Mouse (Mus musculus) midbrain, embryonic 12.5 days (tissue): ENCODE measurements around the gene Olfr906. TPM values are rescaled to one million over a fixed set of nuclear protein-coding genes. Genes with fewer than 3 reads are reported as not detected.

Experiments used
- ATAC-seq: fragments of 200-750 bp; cut with Nextera tagmentation; 2 replicates; pipeline ENCODE4 v1.8.0; 2017; ENCODE audit warnings: low read depth, moderate TSS enrichment, moderate library complexity; ENCODE audit not compliant: low FRiP score
- H3K27ac ChIP-seq: fragments of 300-500 bp; sonication (generic); replicated peaks from 2 replicates; pipeline ENCODE4 v1.5.1; 2016; ENCODE audit warnings: mild to moderate bottlenecking
- H3K27me3 ChIP-seq: fragments of 300-500 bp; sonication (generic); 2 replicates; pipeline ENCODE4 v1.6.1; 2016; ENCODE audit warnings: mild to moderate bottlenecking
- H3K36me3 ChIP-seq: fragments of 300-500 bp; sonication (generic); 2 replicates; pipeline ENCODE4 v1.6.1; 2016
- H3K4me1 ChIP-seq: fragments of 300-500 bp; sonication (generic); 2 replicates; pipeline ENCODE4 v1.6.1; 2016
- H3K4me2 ChIP-seq: fragments of 300-500 bp; sonication (generic); replicated peaks from 2 replicates; pipeline ENCODE4 v1.6.1; 2016; ENCODE audit warnings: mild to moderate bottlenecking, moderate library complexity
- H3K4me3 ChIP-seq: fragments of 300-500 bp; sonication (generic); 2 replicates; pipeline ENCODE4 v1.5.1; 2016; ENCODE audit warnings: mild to moderate bottlenecking
- H3K9ac ChIP-seq: fragments of 300-500 bp; sonication (generic); replicated peaks from 2 replicates; pipeline ENCODE4 v1.6.1; 2016; ENCODE audit warnings: mild to moderate bottlenecking, moderate library complexity
- H3K9me3 ChIP-seq: fragments of 300-500 bp; sonication (generic); 2 replicates; pipeline ENCODE4 v1.6.1; 2016; ENCODE audit warnings: mild to moderate bottlenecking
- WGBS: fragments of 180-500 bp; shearing (Covaris S2); methylation state at CpG from one replicate; pipeline ENCODE4 v1.1.7; 2016; 5-methylcytosine and 5-hydroxymethylcytosine counted together
- polyA plus RNA-seq: library from polyadenylated mRNA; unstranded; fragments of >200 nt; fragmentation: Nextera tagmentation; extraction: Ambion mirVana; gene quantifications from 2 replicates; pipeline ENCODE4 v1.2.1, GENCODE M21; 2016

Gene Olfr906
- polyA plus RNA-seq = not detected in 2 replicates

DNA sequence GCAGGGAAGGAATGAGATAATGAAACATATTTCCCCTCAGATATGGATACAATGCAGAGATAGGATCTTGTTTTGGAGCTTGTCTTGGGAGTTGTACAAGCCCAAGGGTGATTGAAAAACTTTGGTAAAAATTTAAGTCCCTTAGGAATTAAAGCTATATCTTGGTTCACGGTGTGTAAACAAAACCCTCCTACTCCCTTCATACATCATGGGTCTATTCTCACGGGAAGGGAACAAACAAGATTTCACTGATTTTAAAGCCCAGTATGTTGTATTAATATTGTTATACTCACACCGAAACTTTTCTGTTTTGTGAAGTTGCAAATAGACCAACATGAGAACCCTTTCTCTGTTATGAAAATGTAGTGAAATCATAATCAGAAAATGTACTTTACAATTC, at the start of gene Olfr906:
Gene Olfr906, plus strand, starts transcription at position 301 of the 400 bp plus-strand sequence.
- no peak for ATAC-seq
- H3K36me3 ChIP-seq = no peaks in the 10 kb centered on the region
- H3K9ac ChIP-seq = no peak within 1 kb of the TSS
- no peak within 1 kb of the TSS for H3K4me3 ChIP-seq
- no peaks in the 10 kb centered on the region for H3K4me1 ChIP-seq
- H3K27ac ChIP-seq = no peak within 1 kb of the TSS
- H3K4me2 ChIP-seq = no peak within 1 kb of the TSS
- 85% methylated on average over 3 of the region's 3 CpGs for WGBS
- H3K9me3 ChIP-seq = no peaks in the 10 kb centered on the region
- H3K27me3 ChIP-seq = no peaks in the 10 kb centered on the region

DNA sequence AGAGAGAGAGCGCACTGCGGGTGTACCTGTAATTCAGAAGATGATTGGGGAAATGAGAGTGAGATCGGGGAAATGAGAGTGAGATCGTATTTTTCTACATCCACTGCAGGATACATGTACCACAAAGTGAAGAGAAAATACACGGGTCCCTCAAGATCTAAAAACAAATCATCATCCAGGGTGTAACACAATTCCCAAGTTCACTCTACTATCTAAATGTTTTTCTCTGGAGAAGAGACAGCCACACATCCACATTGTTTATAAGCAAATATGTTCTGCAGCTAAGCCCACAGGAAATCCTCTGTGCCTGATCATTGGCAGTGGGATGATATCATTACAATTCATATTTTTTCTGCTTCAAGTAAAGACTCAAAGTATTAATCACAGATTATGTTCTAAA, 39.5 kb upstream of the Olfr906 start, which contains the start of gene Olfr902:
Gene Olfr902, plus strand, starts transcription at position 301 of the 400 bp plus-strand sequence.
- Histone ChIP-seq H3K4me3 (no peak within 1 kb of the TSS), H3K9ac (no peak within 1 kb of the TSS), H3K4me1 (no peaks in the 10 kb centered on the region), H3K36me3 (no peaks in the 10 kb centered on the region), H3K27ac (no peak within 1 kb of the TSS), H3K4me2 (no peak within 1 kb of the TSS), H3K9me3 (no peaks in the 10 kb centered on the region), H3K27me3 (no peaks in the 10 kb centered on the region)
- no peak for ATAC-seq
- WGBS = 89% methylated on average over 5 of the region's 5 CpGs

DNA sequence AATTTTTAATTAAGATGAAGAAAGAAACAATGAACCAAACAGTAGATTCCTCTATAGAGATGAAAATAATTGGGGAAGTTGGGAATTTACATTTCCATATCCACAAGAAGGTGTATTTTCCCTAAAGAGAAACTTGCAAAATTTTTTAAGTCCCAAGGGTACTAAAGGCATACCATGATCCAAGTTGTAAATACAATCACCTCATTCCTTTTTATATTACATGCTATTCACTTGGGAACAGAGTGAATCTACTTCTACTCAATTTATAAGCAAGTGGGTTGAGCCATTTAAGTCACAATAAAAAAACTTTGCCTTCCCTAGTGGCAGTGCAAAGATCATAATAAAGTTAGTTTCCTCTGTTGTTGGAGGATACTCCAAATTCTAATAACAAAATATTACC, 24.0 kb upstream of the Olfr906 start, which contains the start of gene Olfr904:
Gene Olfr904, plus strand, starts transcription at position 301 of the 400 bp plus-strand sequence.
- Histone ChIP-seq H3K4me2 (no peak within 1 kb of the TSS), H3K36me3 (no peaks in the 10 kb centered on the region), H3K27ac (no peak within 1 kb of the TSS), H3K9ac (no peak within 1 kb of the TSS), H3K4me1 (no peaks in the 10 kb centered on the region), H3K4me3 (no peak within 1 kb of the TSS), H3K9me3 (no peaks in the 10 kb centered on the region), H3K27me3 (no peaks in the 10 kb centered on the region)
- ATAC-seq = no peak

DNA sequence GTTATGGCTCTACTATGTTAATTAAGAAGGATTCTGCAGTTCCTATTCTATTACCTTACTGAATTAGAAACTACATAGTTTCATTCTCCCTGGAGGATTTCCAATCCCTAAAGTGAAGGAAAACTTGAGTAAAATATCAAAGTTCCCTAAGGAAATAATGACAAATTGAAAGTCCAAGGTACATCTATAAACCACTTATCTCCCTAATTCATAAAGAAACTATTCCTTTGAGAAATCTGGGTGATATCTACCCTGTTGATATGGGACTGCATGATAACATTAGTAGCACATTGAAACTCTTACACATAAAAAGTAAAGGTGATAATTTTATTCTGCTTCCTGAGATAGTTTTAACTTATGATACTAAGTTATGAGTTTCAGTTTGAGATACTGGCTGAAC, 16.1 kb upstream of the Olfr906 start, which contains the start of gene Olfr905:
Gene Olfr905, plus strand, starts transcription at position 301 of the 400 bp plus-strand sequence.
- Histone ChIP-seq H3K4me2 (no peak within 1 kb of the TSS), H3K9me3 (no peaks in the 10 kb centered on the region), H3K36me3 (no peaks in the 10 kb centered on the region), H3K27ac (no peak within 1 kb of the TSS), H3K27me3 (no peaks in the 10 kb centered on the region), H3K4me1 (no peaks in the 10 kb centered on the region), H3K4me3 (no peak within 1 kb of the TSS), H3K9ac (no peak within 1 kb of the TSS)
- ATAC-seq = no peak

DNA sequence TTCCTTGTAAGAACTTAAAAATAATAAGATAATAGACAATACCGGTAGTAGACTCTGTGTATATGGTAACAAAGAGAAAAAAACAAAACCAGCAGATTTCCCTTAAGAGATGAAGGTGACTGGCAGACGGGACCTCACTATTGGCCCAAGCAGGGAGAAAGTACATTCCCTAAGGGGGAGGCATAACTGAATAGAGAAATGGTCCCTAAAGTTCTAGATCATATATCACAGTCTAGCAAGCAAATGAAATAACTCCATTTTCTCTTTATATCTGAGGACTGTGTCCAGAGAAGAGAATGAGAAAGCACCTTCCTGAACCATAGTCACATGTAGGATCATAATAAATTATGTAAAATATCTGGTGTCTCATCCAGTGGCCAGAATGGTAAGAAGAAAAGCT, 8.6 kb downstream of the Olfr906 start, which contains the start of gene Olfr907:
Gene Olfr907, plus strand, starts transcription at position 301 of the 400 bp plus-strand sequence.
- Histone ChIP-seq H3K9ac (no peak within 1 kb of the TSS), H3K27ac (no peak within 1 kb of the TSS), H3K27me3 (no peaks in the 10 kb centered on the region), H3K4me3 (no peak within 1 kb of the TSS), H3K4me1 (no peaks in the 10 kb centered on the region), H3K4me2 (no peak within 1 kb of the TSS), H3K9me3 (no peaks in the 10 kb centered on the region), H3K36me3 (no peaks in the 10 kb centered on the region)
- WGBS = 78% methylated on average over 2 of the region's 2 CpGs
- ATAC-seq = no peak

- 80% methylated on average over 2 of the region's 2 CpGs for WGBS
- no peaks in the 10 kb centered on the region for H3K27me3 ChIP-seq
- H3K4me1 ChIP-seq = no peaks in the 10 kb centered on the region
- no peaks in the 10 kb centered on the region for H3K36me3 ChIP-seq
- no peak for ATAC-seq
- H3K9ac ChIP-seq = no peak overlapping the region
- no peak overlapping the region for H3K4me3 ChIP-seq
- no peak overlapping the region for H3K27ac ChIP-seq
- H3K4me2 ChIP-seq = no peak overlapping the region
- H3K9me3 ChIP-seq = no peaks in the 10 kb centered on the region
Observed at GRCm38 (mm10) chr9:38512353-38512752, 25.5 kb downstream of the Olfr906 start.

DNA sequence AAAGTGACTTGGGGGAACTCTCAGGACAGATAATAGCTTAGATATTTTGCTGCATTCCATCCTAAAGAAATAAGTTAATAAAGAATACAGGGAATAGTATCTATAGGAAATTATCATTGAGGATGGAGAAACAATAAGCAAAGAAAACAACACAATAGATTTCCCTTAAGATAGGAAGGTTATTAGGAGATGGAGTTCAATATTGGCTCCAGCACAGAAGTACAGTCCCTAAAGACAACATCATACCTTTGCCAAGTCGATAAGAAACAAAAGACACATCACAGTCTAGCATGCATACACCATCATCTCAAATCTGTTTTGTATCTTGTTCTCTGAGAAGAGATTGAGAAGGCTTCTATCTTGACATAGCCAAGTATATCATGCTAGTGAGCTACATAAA, 34.4 kb downstream of the Olfr906 start, which contains the start of gene Olfr911-ps1:
Gene Olfr911-ps1, plus strand, starts transcription at position 301 of the 400 bp plus-strand sequence.
- Histone ChIP-seq H3K27me3 (no peaks in the 10 kb centered on the region), H3K4me2 (no peak within 1 kb of the TSS), H3K36me3 (no peaks in the 10 kb centered on the region), H3K27ac (no peak within 1 kb of the TSS), H3K9me3 (no peaks in the 10 kb centered on the region), H3K4me1 (no peaks in the 10 kb centered on the region), H3K4me3 (no peak within 1 kb of the TSS), H3K9ac (no peak within 1 kb of the TSS)
- ATAC-seq = no peak
- 65% methylated on average over 1 of the region's 1 CpGs for WGBS

GRCm38 (mm10) chr9:38537549-38537948, 50.7 kb downstream of the Olfr906 start, which contains the start of gene Olfr910:
TSS of gene Olfr910 (plus strand) at chr9:38537849.
- Histone ChIP-seq H3K4me1 (no peaks in the 10 kb centered on the region), H3K36me3 (no peaks in the 10 kb centered on the region), H3K9ac (no peak within 1 kb of the TSS), H3K27ac (no peak within 1 kb of the TSS), H3K4me2 (no peak within 1 kb of the TSS), H3K27me3 (no peaks in the 10 kb centered on the region), H3K9me3 (no peaks in the 10 kb centered on the region), H3K4me3 (no peak within 1 kb of the TSS)
- no peak for ATAC-seq
- WGBS = 86% methylated on average over 2 of the region's 2 CpGs

Other genes starting within 250 kb of the Olfr906 start
- gene Olfr143, start 234.3 kb upstream of the Olfr906 start, polyA plus RNA-seq = not detected in 2 replicates
- not detected in 2 replicates for gene Olfr895, start 219.2 kb upstream of the Olfr906 start, polyA plus RNA-seq
- gene Olfr896-ps1, start 196.0 kb upstream of the Olfr906 start, polyA plus RNA-seq = not detected in 2 replicates
- not detected in 2 replicates for gene Olfr25, start 158.0 kb upstream of the Olfr906 start, polyA plus RNA-seq
- gene Olfr898, start 138.7 kb upstream of the Olfr906 start, polyA plus RNA-seq = not detected in 2 replicates
- not detected in 2 replicates for gene Olfr250, start 120.2 kb upstream of the Olfr906 start, polyA plus RNA-seq
- not detected in 2 replicates for gene Olfr251, start 110.0 kb upstream of the Olfr906 start, polyA plus RNA-seq
- not detected in 2 replicates for gene Olfr147, start 85.4 kb upstream of the Olfr906 start, polyA plus RNA-seq
- gene Olfr901, start 57.6 kb upstream of the Olfr906 start, polyA plus RNA-seq = not detected in 2 replicates
- gene Olfr902, start 39.4 kb upstream of the Olfr906 start, polyA plus RNA-seq = not detected in 2 replicates
- not detected in 2 replicates for gene Olfr904, start 23.9 kb upstream of the Olfr906 start, polyA plus RNA-seq
- gene Olfr905, start 16.0 kb upstream of the Olfr906 start, polyA plus RNA-seq = not detected in 2 replicates
- not detected in 2 replicates for gene Olfr907, start 8.7 kb downstream of the Olfr906 start, polyA plus RNA-seq
- not detected in 2 replicates for gene Olfr911-ps1, start 34.5 kb downstream of the Olfr906 start, polyA plus RNA-seq
- not detected in 2 replicates for gene Olfr910, start 50.8 kb downstream of the Olfr906 start, polyA plus RNA-seq
- gene Olfr912, start 93.1 kb downstream of the Olfr906 start, polyA plus RNA-seq = not detected in 2 replicates
- not detected in 2 replicates for gene Olfr913, start 105.7 kb downstream of the Olfr906 start, polyA plus RNA-seq
- gene Olfr914, start 118.0 kb downstream of the Olfr906 start, polyA plus RNA-seq = not detected in 2 replicates
- not detected in 2 replicates for gene Olfr916, start 172.8 kb downstream of the Olfr906 start, polyA plus RNA-seq
- not detected in 2 replicates for gene Olfr917, start 178.8 kb downstream of the Olfr906 start, polyA plus RNA-seq
- not detected in 2 replicates for gene Olfr918, start 187.5 kb downstream of the Olfr906 start, polyA plus RNA-seq
- gene Olfr919, start 216.6 kb downstream of the Olfr906 start, polyA plus RNA-seq = not detected in 2 replicates
- 7.9 and 9.0 TPM in 2 replicates for gene Vwa5a, start 231.2 kb downstream of the Olfr906 start, polyA plus RNA-seq